Mouse (Mus musculus) heart, adult 18-20 months (tissue): Measurements from ENCODE around the gene Myo5a. TPM values are rescaled to one million over a fixed set of nuclear protein-coding genes. Genes with fewer than 3 reads are reported as not detected.
"Not testable (repeated sequence)": the region's sequence is repeated elsewhere in the genome, so short reads cannot be mapped to it uniquely, and the experiment has no call there.

Experiments used
- DNase-seq, 2 experiments: peaks; one replicate each; pipeline ENCODE4 v3.0.0; 2021 to 2022; ENCODE audit warnings: mixed read lengths in 1 of 2
- total RNA-seq, 2 experiments: library from RNA; stranded (reverse); gene quantifications; 2 replicates each; pipeline ENCODE4 v1.2.3; 2021

Myo5a gene
- total RNA-seq, 2 experiments from 2014 or later: 8.7 to 12.2 TPM

GRCm38 (mm10) chr9:75248359-75248758 lies 177.5 kb downstream of the Myo5a start:
- no peak for DNase-seq

GRCm38 (mm10) chr9:75248874-75249273 lies 178.1 kb downstream of the Myo5a start:
- no peak for DNase-seq

GRCm38 (mm10) chr9:75253158-75253557 lies 182.3 kb downstream of the Myo5a start:
- DNase-seq: not testable (repeated sequence)

- peak in 1 of 2 experiments; percentile 47 for DNase-seq
Observed at GRCm38 (mm10) chr9:75253766-75254165, 183.0 kb downstream of the Myo5a start.

GRCm38 (mm10) chr9:75254196-75254955 lies 183.6 kb downstream of the Myo5a start:
- DNase-seq: peak; percentile 66 to 82

- no peak for DNase-seq
Observed at GRCm38 (mm10) chr9:75255820-75256545, 185.2 kb downstream of the Myo5a start.

- DNase-seq: no peak
Observed at GRCm38 (mm10) chr9:75258792-75259191, 188.0 kb downstream of the Myo5a start.

- DNase-seq: no peak
Observed at GRCm38 (mm10) chr9:75259656-75260055, 188.8 kb downstream of the Myo5a start.

- DNase-seq: no peak
Observed at GRCm38 (mm10) chr9:75261332-75261872, 190.6 kb downstream of the Myo5a start.

GRCm38 (mm10) chr9:75262235-75262826 lies 191.5 kb downstream of the Myo5a start:
- no peak for DNase-seq

GRCm38 (mm10) chr9:75264008-75264718 lies 193.3 kb downstream of the Myo5a start:
- DNase-seq: no peak

GRCm38 (mm10) chr9:75267147-75267546 lies 196.3 kb downstream of the Myo5a start:
- no peak for DNase-seq

- DNase-seq: no peak
Observed at GRCm38 (mm10) chr9:75270382-75270781, 199.6 kb downstream of the Myo5a start.

GRCm38 (mm10) chr9:75271539-75271938 lies 200.7 kb downstream of the Myo5a start:
- no peak for DNase-seq

Other genes with a start within 250 kb of the Myo5a start
- gene Onecut1, start 209.1 kb upstream of the Myo5a start, total RNA-seq: not detected
- gene Fam214a, start 118.1 kb upstream of the Myo5a start, total RNA-seq: 10 to 100 TPM; 17.8 to 34.7 TPM
- gene Arpp19, start 33.4 kb upstream of the Myo5a start, total RNA-seq: 100 to 1,000 TPM; 180 to 203 TPM
- 1 to 10 TPM; 3.3 to 4.1 TPM for gene Myo5c, start 161.0 kb downstream of the Myo5a start, total RNA-seq
- 10 to 100 TPM; 21.9 to 24.9 TPM for gene Gnb5, start 235.3 kb downstream of the Myo5a start, total RNA-seq